Mouse (Mus musculus) urinary bladder, adult 2 months (tissue): Measurements from ENCODE around the gene Lrrc47. TPM values are rescaled to one million over a fixed set of nuclear protein-coding genes. Genes with fewer than 3 reads are reported as not detected.

Experiments used
- DNase-seq: peaks from one replicate; pipeline ENCODE4 v3.0.0; 2022; ENCODE audit warnings: low spot score
- polyA plus RNA-seq: library from polyadenylated mRNA; depleted of rRNA; stranded (reverse); fragments of >200 nt; gene quantifications from 2 replicates; pipeline ENCODE4 v1.2.3, GENCODE M21; 2012; rRNA removed

Gene Lrrc47
- polyA plus RNA-seq = 26.7 and 28.7 TPM in 2 replicates

GRCm38 (mm10) chr4:154011646-154012089 is at the start of gene Lrrc47:
TSS of gene Lrrc47 (plus strand) at chr4:154011731.
- DNase-seq = peak; percentile 65

- DNase-seq = no peak
Observed at GRCm38 (mm10) chr4:153962631-153963030, 48.9 kb upstream of the Lrrc47 start.

- no peak for DNase-seq
Observed at GRCm38 (mm10) chr4:153966651-153967050, 44.9 kb upstream of the Lrrc47 start.

- no peak for DNase-seq
Observed at GRCm38 (mm10) chr4:153967556-153967955, 44.0 kb upstream of the Lrrc47 start.

- no peak for DNase-seq
Observed at GRCm38 (mm10) chr4:153968063-153968462, 43.5 kb upstream of the Lrrc47 start.

- peak; percentile 90 for DNase-seq
Observed at GRCm38 (mm10) chr4:153974431-153975291, 36.9 kb upstream of the Lrrc47 start, which contains the start of the genes Dffb and Cep104. TSS of gene Dffb (minus strand) at chr4:153975126. TSS of gene Cep104 (plus strand) at chr4:153975194.

- no peak for DNase-seq
Observed at GRCm38 (mm10) chr4:153975292-153975662, 36.3 kb upstream of the Lrrc47 start.

GRCm38 (mm10) chr4:153975768-153976167 is 35.8 kb upstream of the Lrrc47 start:
- no peak for DNase-seq

GRCm38 (mm10) chr4:153979243-153979642 is 32.3 kb upstream of the Lrrc47 start:
- DNase-seq = no peak

GRCm38 (mm10) chr4:153980470-153980869 is 31.1 kb upstream of the Lrrc47 start:
- DNase-seq = no peak

GRCm38 (mm10) chr4:153992715-153993114 is 18.8 kb upstream of the Lrrc47 start:
- DNase-seq = no peak

GRCm38 (mm10) chr4:153993505-153993904 is 18.0 kb upstream of the Lrrc47 start:
- DNase-seq = no peak

GRCm38 (mm10) chr4:154005488-154005887 is 6.0 kb upstream of the Lrrc47 start:
- DNase-seq = no peak

- DNase-seq = no peak
Observed at GRCm38 (mm10) chr4:154006264-154006663, 5.3 kb upstream of the Lrrc47 start.

GRCm38 (mm10) chr4:154007759-154008158 is 3.8 kb upstream of the Lrrc47 start:
- no peak for DNase-seq

- DNase-seq = no peak
Observed at GRCm38 (mm10) chr4:154010907-154011645, 455 bp upstream of the Lrrc47 start.

- DNase-seq = no peak
Observed at GRCm38 (mm10) chr4:154012132-154012882, 776 bp downstream of the Lrrc47 start.

- DNase-seq = no peak
Observed at GRCm38 (mm10) chr4:154015476-154015875, 3.9 kb downstream of the Lrrc47 start.

GRCm38 (mm10) chr4:154019571-154019970 is 8.0 kb downstream of the Lrrc47 start:
- no peak for DNase-seq

GRCm38 (mm10) chr4:154021432-154021831 is 9.9 kb downstream of the Lrrc47 start:
- no peak for DNase-seq

GRCm38 (mm10) chr4:154022407-154022806 is 10.9 kb downstream of the Lrrc47 start:
- DNase-seq = no peak

GRCm38 (mm10) chr4:154022844-154023243 is 11.3 kb downstream of the Lrrc47 start:
- DNase-seq = no peak
